Mouse (Mus musculus) spleen, postnatal 10 days (tissue): ENCODE results near the gene Ccdc60.
"Not testable (repeated sequence)": the region's sequence is repeated elsewhere in the genome, so short reads cannot be mapped to it uniquely, and the experiment has no call there.

ENCODE experiments used
- DNase-seq, 2 experiments: peaks; one replicate each; pipeline ENCODE4 v3.0.0; 2021 to 2022; ENCODE audit warnings: low spot score in 2 of 2

Gene Ccdc60

DNA sequence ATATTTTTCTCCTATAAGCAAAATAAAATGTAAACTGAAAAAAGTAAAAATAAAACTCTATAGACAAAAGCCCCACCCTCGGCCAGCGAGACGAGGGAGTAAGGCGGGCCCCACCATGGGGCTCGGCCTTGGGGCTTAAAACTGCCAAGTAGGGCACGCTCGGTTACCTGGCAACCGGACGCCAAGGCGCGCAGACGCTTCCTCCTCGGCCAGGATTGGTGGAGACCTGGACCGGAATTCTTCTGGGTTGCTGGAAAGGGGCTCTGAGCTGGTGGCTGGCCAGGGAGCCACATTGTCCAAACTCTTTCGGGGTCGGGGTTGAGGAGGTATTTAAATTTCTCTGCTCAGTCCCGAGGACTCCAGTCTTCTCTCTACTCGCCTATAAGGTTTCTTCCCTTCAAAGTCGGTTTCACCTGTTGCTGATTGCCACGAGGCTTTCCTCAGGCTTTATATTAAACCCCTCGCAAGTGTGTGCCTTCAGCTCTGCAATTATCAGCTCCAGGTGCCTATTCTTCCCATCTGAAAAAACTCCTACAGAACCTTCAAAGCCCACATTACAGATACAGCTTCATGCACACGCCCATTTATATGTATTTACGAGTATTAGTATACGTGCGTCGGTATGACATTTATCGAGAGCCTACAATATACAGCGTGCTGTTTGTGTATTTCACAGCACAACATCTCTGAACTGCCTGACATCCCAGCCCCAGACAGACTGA is at the start of gene Ccdc60:
Gene Ccdc60 (minus strand): TSS at position 137 of the 722 bp plus-strand sequence.
- DNase-seq, result peak in 1 of 2 experiments; percentile 18

DNA sequence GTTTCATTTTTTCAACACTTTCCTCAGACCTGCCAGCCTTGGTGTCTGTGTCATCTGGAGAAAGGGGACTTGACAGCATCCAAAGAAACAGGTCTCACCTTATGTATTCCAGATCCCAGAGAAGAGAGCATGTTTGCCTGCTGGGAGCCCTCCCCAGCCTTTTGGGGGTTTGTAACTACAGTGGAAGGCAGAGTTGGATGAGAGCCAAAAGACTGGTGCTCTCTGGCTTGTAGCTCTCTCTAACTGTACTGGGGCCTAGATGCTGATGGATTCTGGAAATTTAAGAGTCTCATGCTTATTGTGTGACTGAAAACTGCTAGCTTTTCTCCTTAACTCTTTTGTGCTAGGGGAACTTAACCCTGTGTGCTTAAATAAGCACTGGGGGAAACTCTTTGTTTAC is 47.4 kb upstream of the Ccdc60 start:
- no peak for DNase-seq

DNA sequence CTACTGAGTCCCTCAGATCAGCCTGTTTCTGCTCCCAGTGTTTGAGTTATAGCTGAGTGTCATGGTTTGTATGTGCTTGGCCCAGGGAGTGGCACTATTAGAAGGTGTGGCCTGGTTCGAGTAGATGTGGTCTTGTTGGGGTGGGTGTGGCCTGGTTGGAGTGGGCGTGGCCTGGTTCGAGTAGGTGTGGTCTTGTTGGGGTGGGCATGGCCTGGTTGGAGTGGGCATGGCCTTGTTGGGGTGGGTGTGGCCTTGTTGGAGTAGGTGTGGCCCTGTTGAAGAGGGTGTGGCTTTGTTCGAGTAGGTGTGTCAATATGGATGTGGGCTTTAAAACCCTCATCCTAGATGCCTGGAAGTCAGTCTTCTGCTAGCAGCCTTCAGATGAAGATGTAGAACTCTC is 40.1 kb upstream of the Ccdc60 start:
- no peak for DNase-seq

DNA sequence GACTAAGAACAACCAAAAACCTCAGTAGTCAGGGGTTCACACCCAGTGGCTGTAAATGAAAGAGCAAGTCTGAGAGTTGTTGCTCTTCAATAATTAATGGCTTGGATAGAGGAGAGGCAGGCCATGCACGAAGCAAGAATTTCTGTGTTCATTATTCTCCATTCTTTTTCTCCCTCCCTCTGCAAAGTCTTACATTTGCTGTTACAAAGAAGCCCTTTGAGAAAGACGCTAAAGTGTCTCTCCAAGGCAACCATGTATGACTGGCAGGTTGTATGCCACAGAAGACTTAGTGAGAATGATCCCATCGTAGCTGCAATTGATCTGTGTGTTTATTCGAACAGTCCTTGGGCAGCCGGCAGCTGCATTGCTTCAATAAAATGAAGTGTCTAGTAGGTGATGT is 34.6 kb upstream of the Ccdc60 start:
- no peak for DNase-seq

GRCm38 (mm10) chr5:116322365-116323027 is 33.7 kb upstream of the Ccdc60 start:
- DNase-seq, result no peak

- DNase-seq, result no peak
Observed at GRCm38 (mm10) chr5:116313711-116314110, 24.9 kb upstream of the Ccdc60 start.

GRCm38 (mm10) chr5:116312111-116312737 is 23.4 kb upstream of the Ccdc60 start:
- no peak for DNase-seq

DNA sequence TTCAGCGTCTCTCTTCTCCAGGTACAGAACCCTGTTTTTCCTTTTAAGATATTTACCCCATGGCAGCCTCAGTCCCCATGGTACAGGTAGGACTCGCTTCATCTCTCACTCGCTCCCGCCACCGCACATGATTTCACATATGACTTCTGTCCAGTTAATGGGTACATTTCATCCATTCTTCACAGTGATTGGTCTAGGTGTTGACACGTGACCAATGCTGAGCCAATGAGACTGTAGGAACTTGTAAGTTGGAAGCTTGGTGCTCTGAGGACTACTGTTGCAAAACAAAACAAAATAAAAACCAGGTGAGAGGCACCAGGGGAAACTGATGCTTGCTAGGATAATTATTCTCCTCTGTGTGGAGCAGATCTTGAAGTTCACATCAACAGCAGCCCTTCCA is 22.9 kb upstream of the Ccdc60 start:
- no peak for DNase-seq

- DNase-seq, result no peak
Observed at GRCm38 (mm10) chr5:116309383-116309801, 20.6 kb upstream of the Ccdc60 start.

- no peak for DNase-seq
Observed at GRCm38 (mm10) chr5:116305557-116305956, 16.8 kb upstream of the Ccdc60 start.

DNA sequence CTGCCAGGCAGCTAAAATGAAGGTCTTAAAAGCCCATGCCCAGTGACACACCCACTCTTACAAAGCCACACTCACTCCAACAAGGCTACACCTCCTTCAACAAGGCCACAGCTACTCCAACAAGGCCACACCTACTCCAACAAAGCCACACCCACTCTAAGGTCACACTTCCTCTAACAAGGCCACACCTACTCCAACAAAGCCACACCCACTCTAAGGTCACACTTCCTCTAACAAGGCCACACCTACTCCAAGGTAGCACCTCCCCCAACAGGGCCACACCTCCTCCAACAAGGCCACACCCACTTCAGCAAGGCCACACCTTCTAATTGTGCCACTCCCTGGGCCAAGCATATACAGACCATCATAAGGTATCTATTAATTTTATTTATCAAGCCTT is 16.4 kb upstream of the Ccdc60 start:
- not testable (repeated sequence) for DNase-seq

DNA sequence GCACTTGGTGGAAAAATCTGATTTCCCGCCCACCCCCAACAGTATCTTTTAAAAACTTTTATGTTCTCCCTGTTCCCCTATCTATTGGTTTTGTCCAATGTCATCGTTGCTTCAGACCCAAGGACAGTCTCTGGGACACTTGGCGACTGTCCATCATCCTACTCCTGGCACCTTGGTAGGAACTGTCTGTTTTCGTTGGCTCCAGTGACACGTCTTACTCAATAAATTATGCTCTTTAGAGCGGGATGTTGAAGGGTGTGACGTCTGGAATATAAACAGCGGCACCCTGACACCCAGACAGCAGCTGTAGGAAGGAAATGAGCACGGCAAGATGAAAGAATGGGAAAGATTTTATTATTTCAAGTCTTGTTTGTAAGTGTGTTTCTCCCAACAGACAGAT is 12.2 kb upstream of the Ccdc60 start:
- DNase-seq, result no peak

- no peak for DNase-seq
Observed at GRCm38 (mm10) chr5:116293501-116293900, 4.7 kb upstream of the Ccdc60 start.

- no peak for DNase-seq
Observed at GRCm38 (mm10) chr5:116290584-116290983, 1.8 kb upstream of the Ccdc60 start.

GRCm38 (mm10) chr5:116289897-116290296 is 1.1 kb upstream of the Ccdc60 start:
- no peak for DNase-seq

- DNase-seq, result no peak
Observed at GRCm38 (mm10) chr5:116288183-116288582, 602 bp downstream of the Ccdc60 start.

DNA sequence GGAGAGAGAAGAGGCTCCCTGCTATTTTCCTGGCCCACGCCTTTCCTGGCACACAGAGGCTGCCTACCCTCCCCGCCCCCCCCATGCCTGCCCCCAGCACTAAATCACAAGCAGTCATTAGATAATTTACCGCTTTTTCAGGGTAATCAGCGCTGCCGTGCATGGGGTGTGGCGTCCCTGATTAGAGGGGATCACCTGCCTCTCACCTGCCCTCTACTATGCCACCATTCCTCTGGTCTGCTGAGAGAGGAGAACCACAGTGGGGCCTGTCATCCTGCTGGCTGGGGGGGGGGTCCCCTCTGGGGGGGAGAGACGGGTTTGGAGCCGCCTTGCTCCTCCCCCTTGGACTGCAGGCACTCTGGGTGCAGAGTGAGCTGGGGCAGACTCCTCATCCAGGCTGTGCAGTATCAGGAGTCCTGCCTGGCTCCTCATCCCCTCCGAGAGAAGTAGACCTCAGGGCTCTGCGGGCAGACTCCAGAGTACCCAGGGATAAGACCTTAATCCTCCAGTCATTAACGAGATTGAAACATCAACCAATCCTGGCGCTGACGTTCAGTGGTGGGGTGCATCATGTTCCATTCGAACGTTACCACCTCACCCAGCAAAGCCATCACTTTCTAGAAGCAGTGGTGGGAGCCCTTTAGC is 3.1 kb downstream of the Ccdc60 start:
- no peak for DNase-seq

DNA sequence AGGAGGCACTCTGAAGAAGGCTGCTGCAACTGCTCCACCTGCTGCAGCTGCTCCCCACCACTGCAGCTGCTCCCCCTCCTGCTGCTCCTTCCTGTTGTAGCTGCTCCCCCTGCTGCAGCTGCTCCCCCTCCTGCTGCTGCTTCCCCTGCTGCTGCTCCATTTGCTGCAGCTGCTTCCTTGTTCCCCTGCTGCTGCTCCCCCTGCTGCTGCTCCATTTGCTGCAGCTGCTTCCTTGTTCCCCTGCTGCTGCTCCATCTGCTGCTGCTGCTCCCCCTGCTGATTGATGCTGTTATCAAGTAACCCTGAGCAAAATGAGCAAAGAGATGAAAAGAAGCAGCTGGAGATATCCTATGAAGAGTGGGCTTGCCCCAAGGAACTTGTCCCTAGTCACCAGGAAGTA is 8.3 kb downstream of the Ccdc60 start:
- DNase-seq, result no peak

DNA sequence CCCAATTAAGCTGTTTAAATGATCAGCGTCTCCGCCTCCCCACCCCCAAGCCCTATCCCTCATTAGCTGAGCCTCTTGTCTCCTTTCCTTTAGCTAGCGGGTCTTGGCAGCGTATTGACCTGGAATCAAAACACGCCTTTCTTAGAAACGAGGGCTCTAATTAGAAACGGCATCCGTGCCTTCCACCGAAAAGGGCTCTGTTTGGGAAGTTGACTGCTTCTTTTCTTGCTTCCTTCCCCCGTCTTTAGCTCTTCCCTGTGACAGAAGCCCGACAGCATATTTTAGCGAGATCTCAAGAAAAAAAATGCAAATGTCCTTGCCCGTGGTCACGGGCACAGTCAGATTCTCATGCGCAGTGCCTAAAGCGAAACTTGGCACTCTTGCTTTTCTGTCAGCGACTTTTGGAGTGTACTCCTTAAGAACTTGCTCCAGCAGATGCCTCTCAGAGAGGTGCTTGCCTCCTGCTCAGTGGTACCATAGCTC is 10.3 kb downstream of the Ccdc60 start:
- DNase-seq, result no peak

- DNase-seq, result no peak
Observed at GRCm38 (mm10) chr5:116277951-116278350, 10.8 kb downstream of the Ccdc60 start.

DNA sequence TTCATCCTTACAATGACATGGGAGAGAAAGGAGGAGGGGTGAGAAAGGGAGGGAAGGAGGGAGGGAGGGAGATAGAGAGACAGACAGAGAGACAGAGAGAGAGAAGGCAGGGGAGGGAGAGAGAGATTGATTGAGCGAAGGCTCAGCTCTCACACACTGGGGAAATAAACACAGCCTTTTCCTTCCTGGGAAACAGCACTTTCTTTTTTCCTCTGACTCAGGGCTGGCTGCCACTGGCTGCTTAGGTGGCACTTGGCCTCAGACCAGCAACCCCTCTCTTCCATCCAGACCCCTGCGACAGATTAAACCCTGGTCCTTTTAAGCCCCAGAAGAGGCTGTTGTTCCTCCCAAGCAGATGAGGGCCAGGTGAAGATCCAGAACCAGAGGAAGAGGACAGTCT is 14.0 kb downstream of the Ccdc60 start:
- DNase-seq, result no peak

DNA sequence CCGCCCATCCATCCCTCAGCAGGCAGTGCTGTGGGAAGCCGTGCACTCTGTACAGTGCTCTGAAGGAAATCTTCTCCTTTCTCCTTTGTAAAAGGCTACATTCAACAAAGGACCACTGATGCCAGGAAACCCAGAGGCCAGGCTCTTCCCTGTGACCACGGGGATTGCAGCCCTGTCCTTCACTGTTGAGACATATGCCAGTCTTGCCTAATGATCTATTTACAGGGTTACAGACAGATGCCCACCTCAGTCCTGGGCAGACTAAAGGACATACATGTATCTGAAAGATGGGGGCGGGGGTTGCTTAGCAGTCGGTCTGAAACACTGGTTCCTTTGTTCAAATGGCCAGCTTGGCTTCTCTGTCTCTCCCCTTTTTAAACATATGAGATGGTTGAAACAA is 14.4 kb downstream of the Ccdc60 start:
- no peak for DNase-seq
